Mouse (Mus musculus) E14TG2a.4 (cell line): ENCODE measurements around the gene Tmem248.

ENCODE experiments used
- CTCF ChIP-seq: conservative IDR thresholded peaks from 2 replicates; pipeline ENCODE4 v1.5.1; 2014; ENCODE audit warnings: low read length
- NANOG ChIP-seq: IDR thresholded peaks from 2 replicates; pipeline ENCODE4 v1.6.1; 2014; ENCODE audit warnings: borderline replicate concordance, low read length, mixed read lengths
- POU5F1 ChIP-seq: IDR thresholded peaks from 2 replicates; pipeline ENCODE4 v1.6.1; 2014; ENCODE audit warnings: low read length, borderline replicate concordance

DNA sequence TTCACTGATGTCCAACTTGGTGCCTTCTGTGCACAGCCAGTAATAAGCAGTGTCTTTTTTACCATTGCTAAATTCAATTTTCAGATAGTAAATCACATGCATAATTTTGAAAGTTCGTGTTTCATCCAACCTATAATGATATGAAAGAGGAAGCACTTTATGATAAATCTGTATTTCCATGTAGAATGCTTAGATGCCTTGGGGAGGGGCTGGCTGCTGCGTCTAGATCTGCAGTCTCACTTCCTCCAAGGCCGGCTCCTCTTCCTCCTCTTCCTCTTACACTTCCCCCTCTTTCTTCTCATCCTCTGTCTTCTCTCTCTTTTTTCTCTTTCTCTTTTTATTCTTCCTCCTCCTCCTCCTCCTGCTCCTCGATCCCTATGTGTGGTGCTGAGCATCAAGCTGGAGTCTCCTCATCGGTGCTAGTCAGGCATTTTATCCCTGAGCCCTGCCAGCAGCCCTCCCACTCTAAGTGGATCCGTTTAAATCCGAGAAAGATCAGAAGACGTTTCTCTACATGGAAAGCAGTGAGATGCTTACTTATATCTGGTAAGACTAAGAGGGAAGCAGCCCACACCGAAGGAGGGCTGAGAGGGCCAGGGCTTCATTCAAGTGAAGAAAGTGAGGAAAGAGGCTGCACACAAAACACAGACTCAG lies 66.3 kb downstream of the Tmem248 start:
- TF ChIP-seq CTCF (no peak), POU5F1 (no peak), NANOG (no peak)
